Mouse (Mus musculus): Measurements from ENCODE around the gene Ppp1r21.

DNA sequence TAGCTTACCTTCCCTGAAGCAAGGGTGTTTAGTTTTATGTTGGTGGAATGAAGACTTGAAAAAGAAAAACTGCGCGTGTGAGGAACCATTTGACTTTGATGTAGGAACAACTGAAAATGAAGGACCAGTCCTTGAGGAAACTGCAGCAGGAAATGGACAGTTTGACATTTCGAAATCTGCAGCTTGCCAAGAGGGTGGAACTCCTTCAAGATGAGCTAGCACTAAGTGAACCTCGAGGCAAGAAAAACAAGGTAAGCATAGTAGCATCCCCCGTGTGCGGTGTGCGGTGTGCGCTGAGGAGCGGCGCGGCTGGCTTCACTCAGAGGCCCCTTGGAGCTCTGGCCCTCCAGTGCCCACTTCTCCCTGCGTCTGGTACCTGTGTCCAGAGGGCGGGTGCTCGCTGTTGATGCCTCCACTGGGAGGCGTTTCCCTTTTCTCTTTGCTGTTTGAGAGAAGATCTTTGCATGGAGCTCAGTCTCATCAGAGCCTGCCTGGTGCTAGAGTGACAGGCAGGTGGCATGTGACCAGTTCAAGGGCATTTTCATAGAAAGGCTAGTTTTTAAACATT, 15.4 kb downstream of the Ppp1r21 start:
- TF ChIP-seq CTCF (IDR thresholded peaks at IDR 0.05; ENCODE audit: insufficient read depth, low read length) (no peak), POLR2A (IDR thresholded peaks at IDR 0.05; ENCODE audit: borderline replicate concordance, extremely low read depth, low read depth, low read length) (no peak)
